In the genomic region with DNA sequence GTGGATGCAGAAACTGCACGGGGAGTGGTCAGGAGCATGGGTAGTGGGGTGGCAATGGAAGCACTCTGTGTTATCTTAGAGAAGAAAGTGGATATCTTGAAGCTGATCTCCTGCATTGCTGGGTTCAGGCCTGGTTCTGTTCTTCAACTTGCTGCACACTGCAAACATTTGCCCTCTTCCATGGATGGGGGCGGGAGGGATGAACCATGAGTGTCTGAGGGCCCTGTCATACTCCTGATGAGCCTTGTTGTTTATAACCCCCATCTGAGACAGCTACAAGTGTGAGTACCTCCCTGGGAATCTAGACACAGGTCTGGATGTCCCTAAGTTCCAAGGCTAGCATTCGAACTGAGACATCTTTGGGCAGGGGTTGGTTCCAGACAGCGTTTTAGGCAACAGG, we compare ENCODE assay signal across 26 mouse cellular contexts. TPM values are rescaled to one million over a fixed set of nuclear protein-coding genes. Genes with fewer than 3 reads are reported as not detected.
DNase-seq lines count a peak whose midpoint lies in the region; TF ChIP-seq lines count a peak whose summit lies in the region.
"Had no signal": no experiment of that assay in that cellular context is flagged by ENCODE, and none has a peak within 500 bp of the region (broad histone marks: within the 10 kb centered on the region; RNA-seq: fewer than 3 reads in every experiment).

No protein-coding gene starts in this region.

- TF ChIP-seq POLR2A in cortical plate, adult 2 months (IDR thresholded peaks at IDR 0.05; ENCODE audit: extremely low read depth, insufficient read depth, low read length) = no peak

- H3K27ac ChIP-seq in gastrocnemius, adult 2 months = peak overlapping the region; percentile 38; the same call in 1 of the 2 replicates
- H3K27ac ChIP-seq in cortical plate, adult 2 months (ENCODE audit: insufficient read depth, low read length) = peak overlapping the region; percentile 57
- H3K27ac ChIP-seq: embryonic facial prominence, embryonic 10.5 days; embryonic facial prominence, embryonic 13.5 days; forebrain, embryonic 12.5 days; forebrain, embryonic 15.5 days; hindbrain, embryonic 12.5 days; hindbrain, embryonic 15.5 days had no signal

- no peak for DNase-seq in gastrocnemius, adult 2 months
- DNase-seq in gastrocnemius, adult 8-10 months (ENCODE audit: low spot score in 2 of 2) = no peak
- DNase-seq in 3T3-L1 (ENCODE audit: low read depth, low spot score) = peak; percentile 65
- DNase-seq in right cerebral cortex, postnatal 14 days = no peak
- DNase-seq in kidney, postnatal 4 days = no peak
- DNase-seq: adrenal gland, postnatal 10 days; embryo, embryonic 11 days; gastrocnemius, postnatal 14 days; heart, adult 11 months had no signal

- no peak for TF ChIP-seq CTCF in gastrocnemius, adult 2 months (IDR thresholded peaks at IDR 0.05)
- no peak for TF ChIP-seq CTCF in cortical plate, adult 2 months (IDR thresholded peaks at IDR 0.05; ENCODE audit: extremely low read depth, insufficient read depth, low read length)

- intact Hi-C loops in gastrocnemius, adult 2 months (cut with DNase I) = no loop called here

- H3K4me1 ChIP-seq in cortical plate, adult 2 months (ENCODE audit: control insufficient read depth, insufficient read depth, low read length) = peaks cover 7% of the 10 kb centered on the region
- H3K4me1 ChIP-seq: embryonic facial prominence, embryonic 13.5 days had no signal

- no peak overlapping the region for H3K4me3 ChIP-seq in gastrocnemius, adult 2 months
- H3K4me3 ChIP-seq in cortical plate, adult 2 months (ENCODE audit: insufficient read depth, low read length) = no peak overlapping the region
- H3K4me3 ChIP-seq: embryonic facial prominence, embryonic 10.5 days; embryonic facial prominence, embryonic 13.5 days; erythroblast, embryonic 14.5 days; forebrain, embryonic 12.5 days; forebrain, embryonic 15.5 days; hindbrain, embryonic 12.5 days; hindbrain, embryonic 15.5 days had no signal

RNA-seq across cellular contexts. Expression of gene Tfip11, which starts 4.8 kb away (rescaled TPM):
- 10 to 100 TPM; 10.6 to 15.5 TPM for total RNA-seq in gastrocnemius, adult 2 months (2021)
- 10 to 100 TPM; 11.9 to 14.7 (median 14.2) TPM for total RNA-seq in gastrocnemius, adult 8-10 months (2022)
- 39.4 and 42.3 TPM in 2 replicates for polyA plus RNA-seq in cortical plate, adult 2 months (2012; rRNA removed)

RNA-seq across cellular contexts. Expression of gene Srrd, which starts 21.5 kb away (rescaled TPM):
- 1 to 10 TPM; 4.2 to 5.6 TPM for total RNA-seq in gastrocnemius, adult 2 months (2021)
- 1 to 10 TPM; 3.8 to 7.2 (median 5.1) TPM for total RNA-seq in gastrocnemius, adult 8-10 months (2022)
- polyA plus RNA-seq in cortical plate, adult 2 months (2012; rRNA removed) = 61.9 and 64.7 TPM in 2 replicates

RNA-seq across cellular contexts. Expression of gene Hps4, which starts 21.5 kb away (rescaled TPM):
- 1 to 10 TPM; 4.3 to 6.3 TPM for total RNA-seq in gastrocnemius, adult 2 months (2021)
- 1 to 10 TPM; 4.5 to 7.3 (median 5.5) TPM for total RNA-seq in gastrocnemius, adult 8-10 months (2022)
- 47.2 and 53.5 TPM in 2 replicates for polyA plus RNA-seq in cortical plate, adult 2 months (2012; rRNA removed)

RNA-seq across cellular contexts. Expression of gene Gm6583, which starts 34.5 kb away (rescaled TPM):
- not detected for total RNA-seq in gastrocnemius, adult 2 months (2021)
- not detected for total RNA-seq in gastrocnemius, adult 8-10 months (2022)
- polyA plus RNA-seq in cortical plate, adult 2 months (2012; rRNA removed) = 0.04 and 0.13 TPM in 2 replicates
- total RNA-seq: common myeloid progenitor, adult 5-6 weeks; gastrocnemius, postnatal 14 days; gastrocnemius, postnatal 4 days; heart, adult 8-10 months; heart, postnatal 25 days; hematopoietic stem cell, adult 5-6 weeks had no signal
- polyA plus RNA-seq: activated CD4-positive, CD25-positive, alpha-beta regulatory T cell, adult 4 months; cerebellum, adult 2 months; heart, embryonic 14.5 days; heart, postnatal 0 days had no signal

RNA-seq across cellular contexts. Expression of gene Tpst2, which starts 44.9 kb away (rescaled TPM):
- total RNA-seq in gastrocnemius, adult 2 months (2021) = 10 to 100 TPM; 12.6 to 25.4 TPM
- 10 to 100 TPM; 13.4 to 17.6 (median 16.0) TPM for total RNA-seq in gastrocnemius, adult 8-10 months (2022)
- polyA plus RNA-seq in cortical plate, adult 2 months (2012; rRNA removed) = 31.4 and 35.4 TPM in 2 replicates
